Mouse (Mus musculus) right cerebral cortex, postnatal 36 days (tissue): ENCODE results near the gene Nipsnap1.

ENCODE experiments used
- DNase-seq, 2 experiments: peaks; one replicate each; pipeline ENCODE4 v3.0.0; 2022; ENCODE audit warnings: low spot score in 2 of 2, mixed read lengths in 1 of 2

The Nipsnap1 gene

GRCm38 (mm10) chr11:4873755-4874475, at the start of gene Nipsnap1:
Gene Nipsnap1, plus strand, starts transcription at chr11:4873951.
- DNase-seq = peak; percentile 67 to 78

- DNase-seq = no peak
Measured at GRCm38 (mm10) chr11:4826152-4826778, 47.5 kb upstream of the Nipsnap1 start.

DNA sequence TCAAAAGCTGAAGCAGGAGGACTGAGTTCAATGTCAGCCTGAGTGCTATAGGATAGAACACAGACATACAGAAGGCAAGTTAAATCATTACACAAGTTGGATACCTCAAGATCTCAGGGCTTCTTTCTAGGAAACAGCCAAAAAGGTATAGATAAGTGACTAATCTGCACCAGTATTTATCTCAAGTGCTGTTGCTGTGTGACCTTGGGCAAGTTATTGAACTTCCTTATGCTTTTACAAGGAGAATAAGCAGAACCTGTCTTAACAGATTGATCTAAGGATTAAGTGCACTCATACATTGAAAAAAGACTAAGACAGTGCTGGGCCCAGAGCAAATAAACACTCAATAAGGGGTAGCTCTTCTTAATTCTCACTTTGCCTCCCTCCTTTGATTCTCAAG, 46.4 kb upstream of the Nipsnap1 start:
- no peak for DNase-seq

GRCm38 (mm10) chr11:4827916-4828315, 45.8 kb upstream of the Nipsnap1 start:
- DNase-seq = no peak

DNA sequence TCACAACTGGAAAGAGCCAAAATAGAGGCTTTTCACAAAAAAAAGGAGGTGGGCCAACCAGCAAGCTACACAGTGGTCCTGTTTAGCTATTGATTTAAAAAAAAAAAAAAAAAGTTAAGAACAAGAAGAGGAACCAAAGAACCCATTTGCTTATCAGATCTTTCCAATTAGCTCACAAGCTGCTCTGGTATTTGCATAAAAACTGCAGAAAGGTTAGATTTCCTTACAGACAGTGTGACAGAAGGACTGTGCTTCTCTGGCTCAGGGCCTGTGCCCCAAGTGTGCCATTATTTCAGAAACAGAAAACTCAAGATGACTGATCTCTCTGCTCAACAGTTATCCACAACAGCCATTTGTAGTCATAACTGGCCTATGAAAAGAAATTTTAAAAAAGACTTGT, 42.7 kb upstream of the Nipsnap1 start:
- no peak for DNase-seq

GRCm38 (mm10) chr11:4833295-4833939, 40.3 kb upstream of the Nipsnap1 start:
- no peak for DNase-seq

DNA sequence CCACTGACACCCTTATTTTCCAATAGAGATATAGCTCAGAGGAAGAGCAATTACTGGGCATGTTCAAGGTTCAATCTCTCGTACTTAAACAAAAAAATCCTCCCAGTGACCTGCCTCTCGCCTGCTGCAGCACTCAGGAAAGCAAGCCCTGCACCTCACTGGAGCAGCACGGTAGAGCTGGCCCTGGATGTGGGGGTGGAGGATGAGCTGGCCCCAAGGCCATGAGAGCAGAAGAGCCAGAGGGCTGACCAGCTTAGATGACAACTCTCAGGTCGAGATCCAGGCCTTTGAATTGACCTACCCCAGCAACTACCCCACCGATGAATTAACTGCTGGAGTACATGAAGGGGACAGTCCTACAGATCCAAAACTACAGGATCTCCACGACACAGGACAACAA, 38.3 kb upstream of the Nipsnap1 start:
- DNase-seq = no peak

GRCm38 (mm10) chr11:4836755-4837154, 37.0 kb upstream of the Nipsnap1 start:
- no peak for DNase-seq

DNA sequence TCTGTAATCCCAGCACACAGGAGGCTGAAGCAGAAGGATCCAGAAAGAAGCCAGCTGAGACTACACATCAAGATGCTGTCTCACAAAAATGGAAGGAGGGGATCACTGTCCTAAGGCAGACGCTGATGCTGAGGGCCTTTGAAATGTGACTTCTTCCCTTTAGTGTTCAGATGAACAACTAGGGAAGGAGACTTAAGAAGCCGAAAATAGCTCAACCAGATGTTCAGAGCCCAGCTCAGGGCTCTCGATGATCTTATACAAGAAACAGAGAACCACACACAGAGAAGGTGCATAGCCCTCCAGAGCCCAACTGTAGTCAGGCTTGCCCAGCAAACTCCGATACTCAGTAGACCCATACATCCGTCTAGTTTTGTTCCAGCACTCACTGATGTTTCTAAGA, 36.4 kb upstream of the Nipsnap1 start:
- DNase-seq = no peak

DNA sequence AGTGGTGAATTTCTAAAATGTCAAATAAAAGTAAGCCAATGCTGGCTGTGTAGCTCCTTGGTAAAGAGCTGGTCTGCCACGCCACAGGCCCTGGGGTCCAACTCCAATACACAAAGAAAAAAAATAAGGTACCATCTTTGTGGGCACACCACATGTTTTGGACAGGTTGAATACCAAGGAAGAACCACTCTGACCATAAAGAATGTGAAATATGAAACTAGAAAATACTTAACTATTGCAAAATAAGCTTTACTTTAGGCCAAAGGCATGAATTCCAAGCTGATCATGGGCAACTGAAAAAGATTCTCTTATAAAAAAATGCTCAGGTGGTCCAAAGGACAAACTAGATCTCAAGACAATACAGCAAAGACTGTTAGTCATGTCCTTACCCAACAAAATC, 35.5 kb upstream of the Nipsnap1 start:
- no peak for DNase-seq

- DNase-seq = no peak
Measured at GRCm38 (mm10) chr11:4840942-4841526, 32.7 kb upstream of the Nipsnap1 start.

- peak; percentile 11 to 19 for DNase-seq
Measured at GRCm38 (mm10) chr11:4848483-4849248, 25.1 kb upstream of the Nipsnap1 start.

- DNase-seq = peak; percentile 98 to 99
Measured at GRCm38 (mm10) chr11:4849258-4849943, 24.4 kb upstream of the Nipsnap1 start, which contains the start of gene Nf2. Gene Nf2, minus strand, starts transcription at chr11:4849536.

GRCm38 (mm10) chr11:4850404-4850803, 23.3 kb upstream of the Nipsnap1 start:
- no peak for DNase-seq

- no peak for DNase-seq
Measured at GRCm38 (mm10) chr11:4853021-4853420, 20.7 kb upstream of the Nipsnap1 start.

- no peak for DNase-seq
Measured at GRCm38 (mm10) chr11:4854181-4854580, 19.6 kb upstream of the Nipsnap1 start.

DNA sequence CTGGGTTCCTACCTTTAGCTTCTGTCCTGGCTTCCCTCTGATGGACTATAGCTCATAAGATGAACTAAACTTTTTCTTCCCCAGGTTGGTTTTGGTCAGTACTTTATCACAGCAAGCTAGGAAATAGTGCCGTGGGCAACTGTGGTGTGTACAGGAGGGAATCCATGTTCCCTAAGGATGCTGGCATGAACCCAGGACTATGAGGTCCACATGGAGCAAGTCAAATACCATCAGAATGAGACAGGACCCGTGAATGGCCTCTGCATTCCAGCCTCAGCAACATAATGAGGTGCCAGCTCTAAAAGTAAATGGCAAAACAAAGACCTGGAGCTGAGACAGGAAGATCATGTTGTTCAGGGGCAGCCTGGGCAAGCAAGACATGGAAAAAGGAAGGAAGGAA, 15.3 kb upstream of the Nipsnap1 start:
- DNase-seq = no peak

GRCm38 (mm10) chr11:4860986-4861385, 12.8 kb upstream of the Nipsnap1 start:
- DNase-seq = no peak

GRCm38 (mm10) chr11:4861816-4862604, 11.7 kb upstream of the Nipsnap1 start:
- DNase-seq = no peak

DNA sequence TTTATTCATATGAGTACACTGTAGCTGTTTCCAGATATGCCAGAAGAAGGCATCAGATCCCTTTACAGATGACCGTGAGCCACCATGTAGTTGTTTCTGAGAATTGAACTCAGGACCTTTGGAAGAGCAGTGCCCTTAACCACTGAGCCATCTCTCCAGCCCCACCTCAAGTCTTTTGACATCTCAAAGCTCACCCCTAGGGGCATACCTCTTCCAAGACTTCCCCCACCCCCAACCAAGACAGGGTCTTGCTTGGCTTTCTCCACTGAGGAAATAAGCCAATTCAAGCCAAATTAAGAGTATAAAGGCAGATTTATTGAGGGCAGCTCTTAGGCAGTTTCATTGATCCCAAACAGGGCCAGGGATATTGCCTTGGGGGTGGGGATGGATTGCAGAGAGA, 11.0 kb upstream of the Nipsnap1 start:
- no peak for DNase-seq
